Mouse (Mus musculus) urinary bladder, postnatal 36 days (tissue): ENCODE data around the gene Grb14.

Source experiments
- DNase-seq, 2 experiments: peaks; one replicate each; pipeline ENCODE4 v3.0.0; 2022; ENCODE audit warnings: low spot score in 2 of 2, mixed read lengths in 1 of 2

Gene Grb14

DNA sequence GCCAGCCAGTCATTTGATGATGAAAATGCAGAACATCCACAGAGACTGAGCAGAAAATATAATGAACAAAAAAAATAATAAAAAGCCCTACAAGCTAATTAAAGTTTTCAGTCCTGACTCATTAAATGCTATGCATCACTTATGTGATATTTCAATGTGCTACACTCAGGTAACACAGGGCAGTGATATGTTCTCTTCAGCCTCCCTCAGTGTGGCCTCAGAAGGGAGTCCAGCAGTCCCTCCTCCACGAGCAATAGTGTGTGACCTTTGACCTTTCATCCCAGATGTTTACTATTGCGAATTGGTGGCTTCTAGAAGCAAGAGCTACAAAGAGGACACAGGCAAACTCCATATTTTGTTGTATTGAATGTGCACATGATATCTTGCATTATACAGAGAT lies 146.5 kb downstream of the Grb14 start:
- no peak for DNase-seq
